Mouse (Mus musculus) CD4-positive naive resting alpha-beta T cell, adult 76 days (primary cell): ENCODE data around the gene Nr1d2. TPM values are rescaled to one million over a fixed set of nuclear protein-coding genes. Genes with fewer than 3 reads are reported as not detected.

Source experiments
- total RNA-seq: library from RNA; stranded (reverse); gene quantifications from one replicate; pipeline ENCODE4 v1.2.4, GENCODE M21; 2023

The Nr1d2 gene
- total RNA-seq, result 182 TPM

DNA sequence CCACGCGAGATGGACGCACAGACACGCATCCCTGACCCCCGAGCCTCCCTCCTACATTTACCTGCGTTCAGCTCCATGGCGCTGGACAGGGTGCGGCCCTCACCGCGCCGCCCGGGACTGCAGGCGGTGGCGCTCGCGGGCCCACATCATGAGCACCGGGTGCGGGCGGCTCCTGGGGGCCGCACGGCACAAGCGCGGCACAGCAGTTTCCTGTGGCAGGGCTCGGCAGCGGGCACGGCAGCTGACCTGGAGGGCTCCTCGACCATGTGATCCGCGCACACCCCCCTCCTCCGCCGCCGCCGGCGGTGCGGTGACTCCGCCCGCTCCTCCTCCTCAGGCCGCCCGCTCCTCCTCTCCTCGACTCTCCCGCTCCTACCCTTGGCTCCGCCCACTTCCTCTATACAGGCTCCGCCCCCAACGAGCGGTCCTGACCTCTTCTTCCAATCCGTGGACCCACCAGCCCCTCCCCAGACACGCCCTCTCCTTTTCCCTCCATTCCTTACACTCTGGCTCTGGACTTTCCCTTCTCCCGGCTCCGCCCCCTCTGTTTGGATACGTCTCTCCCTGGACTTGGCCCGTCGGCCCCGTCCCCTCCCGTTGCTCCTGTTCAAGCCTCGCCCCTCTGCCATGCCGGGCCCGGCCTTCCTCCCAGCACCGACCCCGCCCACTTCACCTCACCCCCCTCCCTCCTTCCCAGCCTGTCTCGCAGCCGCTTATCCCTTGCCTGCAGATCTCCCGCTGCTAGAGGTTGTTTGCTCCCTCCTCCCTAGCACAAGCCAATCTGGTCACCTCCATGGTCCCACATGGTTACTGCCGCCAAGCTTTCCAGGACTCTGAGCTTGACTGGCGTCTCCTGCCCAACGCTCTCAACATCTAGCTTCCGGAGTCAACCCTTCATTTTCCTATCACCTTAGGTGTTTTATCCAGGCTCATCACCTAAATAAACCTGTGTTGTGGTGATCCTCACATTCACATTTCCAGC, at the start of gene Nr1d2:
Gene Nr1d2, minus strand, starts transcription at position 378 of the 982 bp plus-strand sequence.

DNA sequence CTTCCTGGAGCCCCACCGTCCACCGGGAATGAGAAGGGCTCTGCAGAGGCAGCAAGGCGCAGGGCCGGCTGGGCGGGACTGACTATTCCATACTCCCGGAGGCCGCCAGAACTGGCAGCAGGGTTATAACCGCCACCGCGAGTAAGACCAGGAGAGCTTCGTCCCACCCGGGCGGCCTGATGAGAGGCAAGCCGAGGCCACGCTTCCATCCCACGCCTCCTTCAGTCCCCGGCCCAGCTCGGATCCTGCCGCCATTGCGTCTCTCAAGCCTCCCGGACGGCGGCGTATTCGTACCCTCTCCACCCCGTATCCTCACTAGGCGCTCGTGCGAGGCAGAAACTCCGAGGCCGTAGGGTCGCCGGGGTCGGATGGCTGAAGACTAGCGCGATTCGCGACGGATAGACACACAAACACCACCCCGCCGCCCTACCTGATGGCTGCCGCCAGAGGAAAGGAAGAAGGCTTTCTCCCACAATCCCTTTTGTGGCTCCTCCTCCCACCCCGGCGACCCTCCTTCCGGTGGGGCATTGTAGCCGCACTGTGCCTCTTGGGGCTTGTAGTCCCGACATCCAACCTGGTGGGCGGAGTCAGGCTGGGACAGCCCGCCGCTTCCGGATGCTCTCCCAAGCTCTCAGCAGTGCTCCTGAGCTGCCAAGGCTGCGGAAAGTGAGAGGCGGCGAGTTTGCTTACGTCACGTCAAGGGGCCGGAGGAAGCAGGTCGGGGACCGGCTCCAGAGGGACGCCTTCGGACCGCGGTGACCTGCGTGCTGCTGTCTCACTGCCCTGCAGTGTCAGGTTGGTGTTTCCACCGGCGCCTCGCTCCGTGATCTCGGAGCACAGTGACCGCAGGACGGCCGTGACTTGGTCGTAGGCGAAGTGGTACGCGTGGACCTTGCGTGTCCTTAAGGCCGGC, 31.9 kb upstream of the Nr1d2 start, which contains the start of the genes Nkiras1 and Rpl15:
Gene Nkiras1, plus strand, starts transcription at position 608 of the 913 bp plus-strand sequence.
Gene Rpl15, minus strand, starts transcription at position 863 of the 913 bp plus-strand sequence.

Other genes with a start within 250 kb of the Nr1d2 start
- 16.1 TPM for gene Nkiras1, start 32.0 kb upstream of the Nr1d2 start, total RNA-seq
- gene Rpl15, start 32.3 kb upstream of the Nr1d2 start, total RNA-seq, result 1,542 TPM
- 72.1 TPM for gene Ube2e1, start 92.7 kb upstream of the Nr1d2 start, total RNA-seq